Mouse (Mus musculus) CH12.LX (cell line): ENCODE results near the gene Mn1. TPM values are rescaled to one million over a fixed set of nuclear protein-coding genes. Genes with fewer than 3 reads are reported as not detected.

Experiments used
- DNase-seq: peaks from one replicate; pipeline ENCODE4 v3.0.0-alpha.2; 2013; ENCODE audit errors: extremely low read depth
- H3K27ac ChIP-seq: 2 replicates; pipeline ENCODE4 v1.5.1; 2012; ENCODE audit warnings: low read depth, mild to moderate bottlenecking, control low read depth, moderate library complexity; ENCODE audit not compliant: insufficient read depth
- H3K27me3 ChIP-seq: replicated peaks from 2 replicates; pipeline ENCODE3; 2012; ENCODE audit warnings: inconsistent platforms
- H3K36me3 ChIP-seq, 2 experiments: replicated peaks in 1 of 2; 2 replicates each; pipeline versions ENCODE3 to v1.6.1; 2012; ENCODE audit warnings: inconsistent platforms in 1 of 2, low read length in 1 of 2, mild to moderate bottlenecking in 1 of 2, mixed read lengths in 1 of 2, moderate library complexity in 1 of 2; ENCODE audit not compliant: control insufficient read depth in 1 of 2, insufficient read depth in 1 of 2
- H3K4me1 ChIP-seq, 2 experiments: 2 replicates each; pipeline ENCODE4 v1.6.1; 2012; ENCODE audit warnings: inconsistent platforms in 1 of 2, moderate library complexity in 1 of 2; ENCODE audit not compliant: insufficient read depth in 2 of 2, control insufficient read depth in 1 of 2
- H3K4me2 ChIP-seq: 2 replicates; pipeline ENCODE4 v1.6.1; 2012; ENCODE audit warnings: low read depth, mild to moderate bottlenecking, control low read depth; ENCODE audit not compliant: poor library complexity, insufficient read depth, severe bottlenecking
- H3K4me3 ChIP-seq, 3 experiments: fragments of 150-350 bp in 1 of 3; sonication (generic) in 1 of 3; replicated peaks in 1 of 3; 2 replicates each; pipeline versions ENCODE3 to v1.5.1; 2011 to 2012; ENCODE audit warnings: low read depth in 2 of 3, low read length in 2 of 3, mild to moderate bottlenecking in 2 of 3, moderate library complexity in 2 of 3, control low read depth in 1 of 3, improper control_type of control experiment in 1 of 3, inconsistent platforms in 1 of 3, mixed read lengths in 1 of 3; ENCODE audit not compliant: poor library complexity in 1 of 3
- H3K79me2 ChIP-seq: replicated peaks from 2 replicates; pipeline ENCODE4 v1.6.1; 2012; ENCODE audit warnings: mild to moderate bottlenecking, moderate library complexity; ENCODE audit not compliant: control insufficient read depth, poor library complexity, insufficient read depth, severe bottlenecking; ENCODE audit errors: extremely low read depth
- H3K9ac ChIP-seq: 2 replicates; pipeline ENCODE4 v1.6.1; 2012; ENCODE audit warnings: low read depth, mild to moderate bottlenecking, control low read depth, moderate library complexity; ENCODE audit not compliant: insufficient read depth
- H3K9me3 ChIP-seq: replicated peaks from 2 replicates; pipeline ENCODE3; 2012; ENCODE audit warnings: low read length, inconsistent platforms, mixed read lengths
- CHD2 ChIP-seq: IDR thresholded peaks from 2 replicates; pipeline ENCODE4 v1.6.1; 2011; ENCODE audit warnings: low read length, improper control_type of control experiment
- ELF1 ChIP-seq: IDR thresholded peaks from 2 replicates; pipeline ENCODE4 v1.6.1; 2014; ENCODE audit warnings: low read depth, mild to moderate bottlenecking, inconsistent platforms, low read length, improper control_type of control experiment
- EP300 ChIP-seq: IDR thresholded peaks from 2 replicates; pipeline ENCODE4 v1.6.1; 2011; ENCODE audit warnings: low read length, improper control_type of control experiment
- ETS1 ChIP-seq: conservative IDR thresholded peaks from 2 replicates; pipeline ENCODE4 v1.6.1; 2012; ENCODE audit warnings: low read depth, mild to moderate bottlenecking, inconsistent platforms, low read length, improper control_type of control experiment, moderate library complexity
- GABPA ChIP-seq: IDR thresholded peaks from 2 replicates; pipeline ENCODE4 v1.6.1; 2012; ENCODE audit warnings: low read depth, low read length, improper control_type of control experiment, inconsistent platforms; ENCODE audit not compliant: insufficient replicate concordance
- HCFC1 ChIP-seq: IDR thresholded peaks from 2 replicates; pipeline ENCODE4 v1.6.1; 2012; ENCODE audit warnings: low read depth, mild to moderate bottlenecking, inconsistent platforms, low read length, improper control_type of control experiment
- IRF4 ChIP-seq: IDR thresholded peaks from 2 replicates; pipeline ENCODE4 v1.6.1; 2014; ENCODE audit warnings: low read depth, mild to moderate bottlenecking, inconsistent platforms, low read length, improper control_type of control experiment
- JUND ChIP-seq: conservative IDR thresholded peaks from 2 replicates; pipeline ENCODE4 v1.6.1; 2011; ENCODE audit warnings: low read depth, low read length, improper control_type of control experiment
- MEF2A ChIP-seq: IDR thresholded peaks from 2 replicates; pipeline ENCODE4 v1.6.1; 2014; ENCODE audit warnings: low read depth, mild to moderate bottlenecking, inconsistent platforms, low read length, improper control_type of control experiment, borderline replicate concordance
- NRF1 ChIP-seq: IDR thresholded peaks from 2 replicates; pipeline ENCODE4 v1.6.1; 2014; ENCODE audit warnings: low read depth, mild to moderate bottlenecking, inconsistent platforms, low read length, improper control_type of control experiment, moderate library complexity
- PAX5 ChIP-seq: IDR thresholded peaks from 2 replicates; pipeline ENCODE4 v1.6.1; 2012; ENCODE audit warnings: low read length, inconsistent platforms, mixed read lengths
- POLR2A ChIP-seq: IDR thresholded peaks from 2 replicates; pipeline ENCODE4 v1.6.1; 2011; ENCODE audit warnings: low read depth, mild to moderate bottlenecking, improper control_type of control experiment, low read length
- POLR2AphosphoS2 ChIP-seq: IDR thresholded peaks from 2 replicates; pipeline ENCODE4 v1.6.1; 2011; ENCODE audit warnings: low read depth, low read length, improper control_type of control experiment
- RAD21 ChIP-seq: IDR thresholded peaks from 2 replicates; pipeline ENCODE4 v1.6.1; 2011; ENCODE audit warnings: low read depth, mild to moderate bottlenecking, low read length, improper control_type of control experiment, moderate library complexity
- SMC3 ChIP-seq: IDR thresholded peaks from 2 replicates; pipeline ENCODE4 v1.6.1; 2011; ENCODE audit warnings: low read depth, low read length, improper control_type of control experiment
- TCF12 ChIP-seq: IDR thresholded peaks from 2 replicates; pipeline ENCODE4 v1.6.1; 2014; ENCODE audit warnings: low read depth, mild to moderate bottlenecking, inconsistent platforms, low read length, improper control_type of control experiment
- USF1 ChIP-seq: IDR thresholded peaks from 2 replicates; pipeline ENCODE4 v1.6.1; 2014; ENCODE audit warnings: low read depth, mild to moderate bottlenecking, inconsistent platforms, low read length, improper control_type of control experiment
- ZC3H11A ChIP-seq: IDR thresholded peaks from 2 replicates; pipeline ENCODE4 v1.6.1; 2012; ENCODE audit warnings: low read depth, mild to moderate bottlenecking, inconsistent platforms, low read length, improper control_type of control experiment
- ZMIZ1 ChIP-seq: IDR thresholded peaks from 2 replicates; pipeline ENCODE4 v1.6.1; 2012; ENCODE audit warnings: low read depth, mild to moderate bottlenecking, inconsistent platforms, low read length, improper control_type of control experiment
- dilution Hi-C: fragments of 300-500 bp; cut with MboI; formaldehyde crosslinking; loops from 2 replicates; pipeline ENCODE4 v1.14.3; 2020; ENCODE audit warnings: low sequenced_read_pairs; ENCODE audit not compliant: extremely low pct_unique_long_range_greater_than_20kb, extremely low pct_ligation_motif_present
- in situ Hi-C: fragments of 300-500 bp; cut with MboI; formaldehyde crosslinking; loops from 3 replicates; pipeline ENCODE4 v1.14.3; 2019; ENCODE audit warnings: low sequenced_read_pairs, low pct_ligation_motif_present, low pct_unique_long_range_greater_than_20kb, mixed read lengths
- polyA plus RNA-seq: library from polyadenylated mRNA; unstranded; fragments of >175 nt; gene quantifications from 2 replicates; pipeline ENCODE4 v1.2.1, GENCODE M21; 2012; ENCODE audit warnings: low read depth; ENCODE audit not compliant: insufficient read length
- total RNA-seq, 2 experiments: library from RNA; depleted of rRNA; stranded (reverse); fragments of 300-350 nt in 1 of 2; fragments of >200 nt in 1 of 2; gene quantifications; 2 replicates each; pipeline ENCODE4 v1.2.3; 2012 to 2014

Mn1 gene
- total and polyA plus RNA-seq, 3 experiments: not detected

DNA sequence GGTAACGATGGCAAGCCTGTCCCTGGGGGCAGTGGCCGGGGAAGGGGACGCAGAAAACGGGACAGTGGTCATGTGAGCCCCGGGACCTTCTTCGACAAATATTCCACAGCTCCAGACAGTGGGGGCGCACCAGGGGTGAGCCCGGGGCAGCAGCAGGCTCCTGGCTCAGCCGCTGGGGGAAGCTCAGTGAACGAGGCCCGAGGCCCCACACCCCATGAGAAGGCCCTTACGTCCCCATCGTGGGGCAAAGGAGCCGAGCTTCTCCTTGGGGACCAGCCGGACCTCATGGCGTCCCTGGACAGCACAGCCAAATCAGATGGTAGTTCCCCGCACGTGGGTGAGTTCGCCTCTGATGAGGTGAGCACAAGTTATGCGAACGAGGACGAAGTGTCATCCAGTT is 3.7 kb downstream of the Mn1 start:
- Histone ChIP-seq H3K36me3 (no peaks in the 10 kb centered on the region), H3K27me3 (peaks cover 3% of the 10 kb centered on the region), H3K9me3 (peaks cover 63% of the 10 kb centered on the region), H3K27ac (no peak overlapping the region), H3K9ac (no peak overlapping the region), H3K79me2 (no peaks in the 10 kb centered on the region), H3K4me2 (no peak overlapping the region), H3K4me1 (no peaks in the 10 kb centered on the region), H3K4me3 (no peak overlapping the region)
- dilution Hi-C loops (no loop called here), in situ Hi-C loops (no loop called here)
- no peak for TF ChIP-seq ZMIZ1
- TF ChIP-seq TCF12: no peak
- no peak for TF ChIP-seq PAX5
- no peak for TF ChIP-seq ELF1
- no peak for TF ChIP-seq SMC3
- TF ChIP-seq MEF2A: no peak
- TF ChIP-seq USF1: no peak
- TF ChIP-seq GABPA: no peak
- no peak for TF ChIP-seq POLR2AphosphoS2
- no peak for TF ChIP-seq NRF1
- TF ChIP-seq HCFC1: no peak
- TF ChIP-seq IRF4: no peak
- TF ChIP-seq CHD2: no peak
- no peak for TF ChIP-seq ZC3H11A
- DNase-seq: no peak

DNA sequence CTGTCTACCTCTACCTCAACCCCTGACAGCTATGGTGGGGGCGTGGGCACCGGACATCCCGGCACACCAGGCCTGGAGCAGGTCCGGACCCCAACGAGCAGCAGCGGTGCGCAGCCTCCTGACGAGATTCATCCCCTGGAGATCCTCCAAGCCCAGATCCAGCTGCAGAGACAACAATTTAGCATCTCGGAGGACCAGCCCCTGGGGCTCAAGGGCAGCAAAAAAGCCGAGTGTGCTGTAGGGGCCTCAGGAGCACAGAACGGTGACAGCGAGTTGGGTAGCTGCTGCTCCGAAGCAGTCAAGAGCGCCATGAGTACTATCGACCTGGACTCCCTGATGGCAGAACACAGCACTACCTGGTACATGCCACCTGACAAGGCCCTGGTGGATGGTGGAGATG is 4.3 kb downstream of the Mn1 start:
- Histone ChIP-seq H3K4me1 (no peaks in the 10 kb centered on the region), H3K9me3 (peaks cover 66% of the 10 kb centered on the region), H3K4me2 (no peak overlapping the region), H3K36me3 (no peaks in the 10 kb centered on the region), H3K79me2 (no peaks in the 10 kb centered on the region), H3K9ac (no peak overlapping the region), H3K27ac (no peak overlapping the region), H3K27me3 (peaks cover 3% of the 10 kb centered on the region), H3K4me3 (no peak overlapping the region)
- TF ChIP-seq TCF12: no peak
- no peak for TF ChIP-seq ETS1
- TF ChIP-seq EP300: no peak
- no peak for TF ChIP-seq MEF2A
- TF ChIP-seq CHD2: no peak
- TF ChIP-seq JUND: no peak
- TF ChIP-seq HCFC1: no peak
- TF ChIP-seq RAD21: no peak
- no peak for TF ChIP-seq POLR2A
- no peak for TF ChIP-seq ZC3H11A
- no peak for DNase-seq
- dilution Hi-C loops: no loop called here
- in situ Hi-C loops: no loop called here
